Mouse (Mus musculus) adrenal gland (tissue): Measurements from ENCODE around the gene Stk39.

ENCODE experiments used
- intact Hi-C: fragments of 180-260 bp; cut with DNase I; formaldehyde crosslinking; loops from one replicate; pipeline ENCODE4 v1.15.1; 2025
- long read RNA-seq, 2 experiments: library from polyadenylated mRNA; unstranded; transcript quantifications; one replicate each; pipeline ENCODE4 v2.0.0; 2020; ENCODE audit warnings: borderline replicate concordance in 1 of 2; ENCODE audit not compliant: insufficient replicate concordance in 1 of 2

The Stk39 gene
- long read RNA-seq, experiment 1, transcript Stk39-201 (18 exons, 3,536 nt), result major isoform, 26 of 55 reads
- long read RNA-seq, experiment 1, partial matches to known transcripts, result 8 of 55 reads
- long read RNA-seq, experiment 1, other reads (novel, unspliced or antisense), result 20 of 55 reads
- long read RNA-seq, experiment 2, transcript Stk39-201 (18 exons, 3,536 nt), result major isoform, 53 of 101 reads
- long read RNA-seq, experiment 2, partial matches to known transcripts, result 19 of 101 reads
- long read RNA-seq, experiment 2, other reads (novel, unspliced or antisense), result 28 of 101 reads

DNA sequence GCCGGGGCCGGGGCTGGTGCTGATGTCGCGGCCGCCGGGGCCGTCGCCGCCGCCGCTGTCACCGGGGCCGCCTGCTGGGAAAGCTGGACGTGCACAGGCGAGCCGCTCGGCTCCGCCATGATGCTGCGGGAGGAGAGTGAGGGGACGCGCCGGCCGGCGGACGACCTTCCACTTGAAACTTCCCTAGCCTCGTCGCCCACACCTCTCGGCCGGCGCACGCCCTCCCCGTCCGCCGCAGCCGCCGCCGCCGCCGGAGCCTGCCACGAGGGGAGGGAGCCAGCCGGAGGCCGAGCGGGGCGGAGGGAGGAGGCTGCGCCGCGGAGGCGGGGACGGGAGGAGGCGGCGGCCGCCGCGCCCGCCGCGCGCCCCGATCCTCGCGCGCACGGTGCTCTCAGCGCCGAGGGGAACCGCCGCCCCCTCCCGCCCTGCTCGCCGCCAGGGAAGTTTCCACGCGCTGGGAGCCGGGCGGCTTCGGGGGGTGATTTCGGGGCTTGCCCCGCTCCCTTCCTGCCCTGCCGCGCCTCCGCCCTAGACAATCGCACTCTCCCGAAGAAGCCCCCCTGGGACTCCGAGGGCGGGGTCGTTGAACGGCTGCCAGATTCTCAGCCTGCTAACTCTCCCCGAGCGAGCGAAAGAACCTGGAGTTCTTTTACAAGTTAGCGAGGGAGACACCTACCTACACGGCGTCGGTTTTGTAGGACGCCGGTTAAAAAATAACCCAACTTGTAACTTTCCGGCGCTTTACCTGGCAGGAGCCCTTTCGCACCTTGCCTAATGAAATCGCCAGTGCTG lies at the start of gene Stk39:
TSS of gene Stk39 (minus strand) at position 510 of the 792 bp plus-strand sequence.
- intact Hi-C loops, result loop anchor here (5.0 kb wide), 1 partner anchor 95 kb away; no protein-coding TSS in a partner anchor

DNA sequence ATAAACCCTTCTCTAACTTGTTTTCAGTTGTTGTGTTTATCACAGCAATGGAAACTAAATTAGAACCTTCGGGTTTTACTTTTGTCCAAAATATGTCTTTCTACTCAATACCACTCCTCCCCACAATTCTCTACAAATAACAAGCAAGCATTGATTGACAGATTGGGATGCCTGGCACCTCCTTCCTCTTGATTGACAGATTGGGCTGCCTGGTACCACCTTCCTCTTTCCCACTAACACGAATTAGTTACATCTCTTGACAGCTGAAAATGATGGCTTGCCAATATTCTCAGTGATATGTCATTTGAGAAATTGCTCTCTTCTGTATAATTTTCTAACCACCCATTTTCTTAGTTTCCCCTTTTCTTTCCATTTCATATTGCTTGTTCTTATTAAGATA lies 43.3 kb upstream of the Stk39 start:
- intact Hi-C loops, result no loop called here

GRCm38 (mm10) chr2:68503202-68503601 lies 31.1 kb upstream of the Stk39 start:
- intact Hi-C loops, result no loop called here

GRCm38 (mm10) chr2:68502734-68503133 lies 30.7 kb upstream of the Stk39 start:
- intact Hi-C loops, result no loop called here

DNA sequence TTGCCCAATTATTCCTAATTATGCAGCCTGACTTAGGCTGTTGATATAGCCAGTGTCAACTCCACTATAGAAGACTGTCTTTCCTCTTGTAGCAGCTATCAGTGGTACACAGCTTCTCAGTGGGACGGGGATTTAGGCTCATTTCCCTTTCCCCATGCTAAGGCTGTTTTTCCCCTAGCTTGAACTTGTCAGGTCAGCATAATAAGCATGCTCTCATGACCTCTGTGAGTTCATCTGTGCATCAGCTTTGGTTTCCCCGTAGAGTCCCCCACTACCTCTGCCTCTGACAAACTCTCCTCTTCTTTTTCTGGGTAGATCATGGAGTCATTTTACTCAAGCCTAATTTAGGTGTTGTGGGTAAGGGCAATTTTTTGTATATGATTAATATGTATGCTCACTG lies 30.2 kb upstream of the Stk39 start:
- intact Hi-C loops, result no loop called here

DNA sequence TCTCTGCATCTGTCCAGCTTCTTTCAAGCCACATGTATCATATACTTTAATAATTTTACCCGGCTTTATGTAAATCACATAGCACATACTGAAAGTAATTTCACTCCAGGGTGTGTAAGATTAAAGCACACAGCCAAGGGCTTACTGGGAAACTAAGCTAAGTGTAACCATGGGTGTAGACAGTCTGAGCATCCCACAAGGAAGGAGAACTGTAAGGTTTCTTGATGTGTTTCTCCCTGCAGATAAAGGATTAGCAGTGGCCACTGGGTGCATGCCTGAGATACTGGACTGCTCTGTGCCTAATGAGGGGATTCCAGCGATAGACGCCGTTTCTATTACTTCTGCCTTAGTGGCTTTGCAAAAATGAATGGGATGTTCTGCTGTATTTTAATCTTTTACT lies 14.2 kb upstream of the Stk39 start:
- intact Hi-C loops, result no loop called here

DNA sequence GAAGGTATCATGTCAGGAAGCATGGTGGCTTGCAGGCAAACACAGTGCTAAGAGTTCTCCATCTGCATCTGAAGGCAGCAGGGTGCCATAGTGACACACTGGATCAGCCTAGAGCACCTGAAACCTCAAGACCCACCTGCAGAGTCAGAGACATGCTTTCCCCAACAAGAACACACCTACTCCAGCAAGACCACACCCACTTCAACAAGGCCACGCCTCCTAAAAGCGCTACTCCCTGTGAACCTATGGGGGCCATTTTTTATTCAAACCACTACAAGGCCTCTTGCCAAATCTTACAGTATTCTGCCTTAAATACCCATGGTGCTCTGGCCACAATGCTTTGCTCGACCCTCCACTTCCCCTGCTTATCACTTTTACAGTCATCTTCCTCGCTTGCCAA lies 13.1 kb upstream of the Stk39 start:
- intact Hi-C loops, result no loop called here

DNA sequence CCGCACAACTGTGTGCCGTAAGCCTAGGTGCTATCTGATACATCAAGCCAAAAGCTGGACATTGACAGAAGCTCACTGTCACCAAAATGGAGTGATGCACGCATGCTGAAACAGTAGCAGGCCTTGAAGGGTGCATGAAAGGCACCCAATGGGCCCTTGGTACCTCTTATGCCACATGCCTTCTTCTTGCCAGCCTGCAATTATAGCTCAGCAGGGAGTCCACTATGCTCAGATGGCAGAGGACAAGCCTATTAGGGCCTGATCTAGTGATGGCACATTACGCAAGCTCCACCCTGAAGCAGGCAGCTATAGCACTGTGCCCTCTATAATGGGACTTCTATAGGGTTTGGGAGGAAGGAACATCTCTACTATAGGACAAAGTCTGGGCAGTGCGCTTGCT lies 10.8 kb upstream of the Stk39 start:
- intact Hi-C loops, result no loop called here

DNA sequence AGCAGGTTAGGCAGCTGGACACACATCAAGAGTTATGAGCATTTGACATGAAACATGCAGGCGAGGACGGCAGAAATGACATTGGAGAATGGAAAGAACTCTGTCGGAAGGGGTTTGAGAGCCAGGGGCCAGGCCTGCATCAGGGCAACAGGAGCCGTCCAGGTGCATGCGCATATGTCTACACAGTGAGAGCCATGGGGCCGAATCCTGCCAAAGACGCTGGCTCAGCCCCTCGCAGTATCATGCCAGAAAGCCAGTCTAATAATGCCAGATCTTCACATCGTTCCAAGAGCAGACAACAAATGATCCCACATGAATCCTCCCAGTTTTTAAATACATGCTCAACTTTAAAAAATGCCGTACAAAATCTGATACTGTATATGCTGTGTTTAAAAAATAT lies 7.8 kb upstream of the Stk39 start:
- intact Hi-C loops, result no loop called here

- intact Hi-C loops, result loop anchor here (5.0 kb wide), 1 partner anchor 96 kb away; no protein-coding TSS in a partner anchor
These were observed 853 bp upstream of the Stk39 start for GRCm38 (mm10) chr2:68472921-68473320.

GRCm38 (mm10) chr2:68472551-68472910 lies 463 bp upstream of the Stk39 start:
- intact Hi-C loops, result loop anchor here (5.0 kb wide), 1 partner anchor 95 kb away; no protein-coding TSS in a partner anchor

- intact Hi-C loops, result loop anchor here (5.0 kb wide), 1 partner anchor 94 kb away; no protein-coding TSS in a partner anchor
These were observed 943 bp downstream of the Stk39 start for GRCm38 (mm10) chr2:68470891-68471758.

GRCm38 (mm10) chr2:68469491-68469890 lies 2.6 kb downstream of the Stk39 start:
- intact Hi-C loops, result loop anchor here (5.0 to 10.0 kb wide), 3 partner anchors 37 to 107 kb away; no protein-coding TSS in a partner anchor

GRCm38 (mm10) chr2:68468698-68469097 lies 3.4 kb downstream of the Stk39 start:
- intact Hi-C loops, result loop anchor here (5.0 to 10.0 kb wide), 3 partner anchors 36 to 106 kb away; no protein-coding TSS in a partner anchor

DNA sequence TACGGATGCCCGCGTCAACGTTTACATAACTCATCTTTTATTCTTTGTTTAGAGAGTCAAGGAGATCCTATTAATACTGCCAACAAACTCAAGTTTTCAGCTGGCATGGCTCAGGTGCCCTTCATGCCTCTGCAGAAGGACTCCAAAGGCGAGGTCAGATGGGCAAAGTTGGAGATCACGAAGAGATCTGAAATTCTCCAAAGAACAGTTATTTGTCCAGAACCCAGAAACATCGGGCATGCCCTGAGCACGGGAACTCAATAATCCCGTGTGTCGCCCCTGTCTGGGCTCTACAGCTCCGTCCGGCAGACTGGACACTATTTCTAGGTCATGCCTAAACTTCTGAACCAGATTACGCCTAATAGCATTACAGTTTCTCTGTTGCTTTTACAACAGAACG lies 3.8 kb downstream of the Stk39 start:
- intact Hi-C loops, result loop anchor here (5.0 to 10.0 kb wide), 3 partner anchors 36 to 106 kb away; no protein-coding TSS in a partner anchor

- intact Hi-C loops, result loop anchor here (5.0 to 10.0 kb wide), 3 partner anchors 35 to 105 kb away; no protein-coding TSS in a partner anchor
These were observed 4.7 kb downstream of the Stk39 start for GRCm38 (mm10) chr2:68467085-68467978.

GRCm38 (mm10) chr2:68466124-68467070 lies 5.7 kb downstream of the Stk39 start:
- intact Hi-C loops, result loop anchor here (5.0 to 10.0 kb wide), 3 partner anchors 34 to 104 kb away; no protein-coding TSS in a partner anchor

DNA sequence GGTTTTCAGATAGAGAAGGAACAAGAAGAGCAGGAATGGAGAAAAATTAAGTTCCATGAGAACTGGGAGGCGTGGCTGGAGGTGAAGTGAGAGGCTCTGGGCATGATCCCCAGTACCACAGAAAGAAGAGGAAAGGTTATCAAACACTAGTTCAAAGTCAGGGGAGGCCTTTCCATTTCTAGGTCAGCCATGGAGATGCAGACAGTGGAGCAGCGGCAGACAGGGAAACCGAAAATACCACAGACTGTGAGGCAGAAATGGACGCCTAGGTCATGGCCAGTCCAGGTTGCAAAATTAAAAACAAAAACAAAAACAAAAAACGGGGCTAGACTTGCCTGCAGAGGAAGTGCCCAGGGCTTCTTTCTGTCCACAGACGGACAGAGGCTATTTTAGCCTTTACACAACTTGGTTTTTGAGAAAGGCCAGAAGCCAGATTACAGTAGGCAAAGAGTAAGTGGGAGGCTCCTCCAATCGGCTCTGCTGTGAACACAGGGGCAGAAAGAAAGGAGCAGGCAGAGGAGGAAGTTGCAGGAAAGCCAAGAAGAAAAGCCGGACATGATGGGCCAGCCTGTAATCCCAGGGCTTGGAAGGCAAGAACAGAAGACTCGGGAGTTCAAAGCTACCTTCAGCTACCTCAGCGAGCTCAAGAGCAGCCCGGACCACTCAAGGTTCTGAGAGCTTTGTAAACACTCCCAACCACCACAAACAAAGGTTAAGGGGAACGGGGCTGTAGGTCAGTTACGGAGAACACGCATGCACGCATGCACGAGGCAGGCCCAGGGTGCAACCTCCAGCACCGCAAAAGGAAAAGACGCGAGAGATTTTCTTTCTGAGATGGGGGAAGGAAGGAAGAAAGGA lies 6.6 kb downstream of the Stk39 start:
- intact Hi-C loops, result loop anchor here (5.0 to 10.0 kb wide), 3 partner anchors 33 to 103 kb away; no protein-coding TSS in a partner anchor
